Mouse (Mus musculus) liver, postnatal 0 days (tissue): ENCODE measurements at regions not wholly inside any gene's neighbourhood (a gene's known extent, or its start where the extent isn't known, plus 50 kb on each side); places are given as distances from the start of the nearest gene placed in this dataset.
A peak's percentile ranks its signal among the peaks of the same experiment; 100 is the strongest.

Experiments
- ATAC-seq: fragments of 200-750 bp; cut with Nextera tagmentation; 2 replicates; pipeline ENCODE4 v1.8.0; 2017; ENCODE audit warnings: mild to moderate bottlenecking, moderate library complexity
- DNase-seq: peaks from one replicate; pipeline ENCODE4 v3.0.0-alpha.2; 2016
- H3K27ac ChIP-seq: fragments of 300-500 bp; sonication (generic); 2 replicates; pipeline ENCODE4 v1.5.1; 2014; ENCODE audit warnings: antibody characterized with exemption, moderate library complexity, mild to moderate bottlenecking, low read depth
- H3K27me3 ChIP-seq: fragments of 300-500 bp; sonication (generic); 2 replicates; pipeline ENCODE4 v1.6.1; 2014; ENCODE audit warnings: low read length, control low read depth, mixed read lengths; ENCODE audit not compliant: insufficient read depth
- H3K36me3 ChIP-seq: fragments of 300-500 bp; sonication (generic); replicated peaks from 2 replicates; pipeline ENCODE4 v1.6.1; 2014; ENCODE audit warnings: mild to moderate bottlenecking, control low read depth, low read length, moderate library complexity, mixed read lengths; ENCODE audit not compliant: insufficient read depth
- H3K4me1 ChIP-seq: fragments of 300-500 bp; sonication (generic); 2 replicates; pipeline ENCODE4 v1.6.1; 2014; ENCODE audit warnings: antibody characterized with exemption, mild to moderate bottlenecking, control low read depth; ENCODE audit not compliant: insufficient read depth
- H3K4me2 ChIP-seq: fragments of 300-500 bp; sonication (generic); 2 replicates; pipeline ENCODE4 v1.6.1; 2014; ENCODE audit warnings: low read depth, mild to moderate bottlenecking, low read length, moderate library complexity, mixed read lengths
- H3K4me3 ChIP-seq: fragments of 300-500 bp; sonication (generic); 2 replicates; pipeline ENCODE4 v1.5.1; 2014; ENCODE audit warnings: low read depth, low read length
- H3K9ac ChIP-seq: fragments of 300-500 bp; sonication (generic); replicated peaks from 2 replicates; pipeline ENCODE4 v1.6.1; 2014; ENCODE audit warnings: mild to moderate bottlenecking, moderate library complexity
- H3K9me3 ChIP-seq: fragments of 300-500 bp; sonication (generic); 2 replicates; pipeline ENCODE4 v1.6.1; 2016; ENCODE audit warnings: mild to moderate bottlenecking, control low read depth, low read length, mixed read lengths
- CTCF ChIP-seq: sonication (generic); IDR thresholded peaks from 2 replicates; pipeline ENCODE4 v1.5.1; 2016; ENCODE audit warnings: antibody characterized with exemption, low read depth
- EP300 ChIP-seq: IDR thresholded peaks from 2 replicates; pipeline ENCODE4 v1.6.1; 2016; ENCODE audit warnings: antibody characterized with exemption, low read depth, mild to moderate bottlenecking
- WGBS: fragments of 180-500 bp; shearing (Covaris S2); extraction: QIAGEN DNeasy Blood & Tissue Kit; methylation state at CpG from one replicate; pipeline ENCODE4 v1.1.7; 2014; ENCODE audit not compliant: insufficient replicate concordance; 5-methylcytosine and 5-hydroxymethylcytosine counted together

GRCm38 (mm10) chr9:94424438-94425135 is 113.3 kb downstream of the 1190002N15Rik start:
- TF ChIP-seq EP300 (no peak), CTCF (no peak)
- H3K27me3 ChIP-seq, result no peaks in the 10 kb centered on the region
- no peaks in the 10 kb centered on the region for H3K9me3 ChIP-seq
- H3K27ac ChIP-seq, result no peak overlapping the region
- ATAC-seq (no peak), DNase-seq (no peak)
- H3K9ac ChIP-seq, result no peak overlapping the region
- H3K4me3 ChIP-seq, result no peak overlapping the region
- H3K4me2 ChIP-seq, result no peak overlapping the region
- 81% methylated on average over 5 of the region's 5 CpGs for WGBS
- no peaks in the 10 kb centered on the region for H3K36me3 ChIP-seq
- no peaks in the 10 kb centered on the region; the same call in 1 of the 2 replicates for H3K4me1 ChIP-seq

- TF ChIP-seq EP300 (no peak), CTCF (no peak)
- Histone ChIP-seq H3K4me2 (no peak overlapping the region), H3K9me3 (no peaks in the 10 kb centered on the region), H3K4me3 (no peak overlapping the region), H3K4me1 (peaks cover 6% of the 10 kb centered on the region; the same call in 1 of the 2 replicates), H3K27me3 (no peaks in the 10 kb centered on the region), H3K27ac (no peak overlapping the region), H3K36me3 (no peaks in the 10 kb centered on the region), H3K9ac (no peak overlapping the region)
- WGBS, result 69% methylated on average over 8 of the region's 8 CpGs
- ATAC-seq (no peak), DNase-seq (no peak)
These were observed 127.3 kb downstream of the 1190002N15Rik start for GRCm38 (mm10) chr9:94410546-94410945.

DNA sequence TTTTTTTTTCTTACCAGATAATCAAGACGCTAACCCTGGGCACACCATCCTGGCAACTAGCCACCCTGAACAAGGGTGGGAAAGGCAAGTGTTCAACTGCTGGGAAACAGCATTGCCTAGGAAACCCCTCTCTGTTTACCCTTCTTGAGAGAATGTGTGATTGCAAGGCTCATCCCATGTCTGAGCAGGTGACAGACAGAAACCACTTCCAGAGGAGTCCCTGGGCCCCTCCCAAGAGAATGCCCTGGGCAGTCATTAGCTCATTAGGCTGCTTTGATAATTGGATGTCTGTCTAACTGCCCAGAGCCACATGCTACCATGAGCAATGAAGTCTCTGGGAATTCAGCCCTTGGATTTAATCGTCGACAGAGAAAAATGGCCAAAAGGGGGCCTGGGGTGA is 127.8 kb downstream of the 1190002N15Rik start:
- Histone ChIP-seq H3K9ac (no peak overlapping the region), H3K4me1 (peaks cover 6% of the 10 kb centered on the region; the same call in 1 of the 2 replicates), H3K27ac (no peak overlapping the region), H3K9me3 (no peaks in the 10 kb centered on the region), H3K36me3 (no peaks in the 10 kb centered on the region), H3K4me2 (no peak overlapping the region), H3K27me3 (no peaks in the 10 kb centered on the region), H3K4me3 (no peak overlapping the region)
- DNase-seq, result no peak
- TF ChIP-seq CTCF (no peak), EP300 (no peak)
- ATAC-seq, result no peak
- 61% methylated on average over 3 of the region's 3 CpGs for WGBS

- Histone ChIP-seq H3K27ac (no peak overlapping the region), H3K9me3 (no peaks in the 10 kb centered on the region), H3K4me3 (no peak overlapping the region), H3K27me3 (no peaks in the 10 kb centered on the region), H3K4me2 (peak overlapping the region; percentile 7; the same call in 1 of the 2 replicates), H3K9ac (no peak overlapping the region), H3K36me3 (no peaks in the 10 kb centered on the region), H3K4me1 (peaks cover 6% of the 10 kb centered on the region; the same call in 1 of the 2 replicates)
- TF ChIP-seq EP300 (no peak), CTCF (no peak)
- DNase-seq (no peak), ATAC-seq (no peak)
- 38% methylated on average over 7 of the region's 7 CpGs for WGBS
These were observed 129.1 kb downstream of the 1190002N15Rik start for GRCm38 (mm10) chr9:94408635-94409323.

DNA sequence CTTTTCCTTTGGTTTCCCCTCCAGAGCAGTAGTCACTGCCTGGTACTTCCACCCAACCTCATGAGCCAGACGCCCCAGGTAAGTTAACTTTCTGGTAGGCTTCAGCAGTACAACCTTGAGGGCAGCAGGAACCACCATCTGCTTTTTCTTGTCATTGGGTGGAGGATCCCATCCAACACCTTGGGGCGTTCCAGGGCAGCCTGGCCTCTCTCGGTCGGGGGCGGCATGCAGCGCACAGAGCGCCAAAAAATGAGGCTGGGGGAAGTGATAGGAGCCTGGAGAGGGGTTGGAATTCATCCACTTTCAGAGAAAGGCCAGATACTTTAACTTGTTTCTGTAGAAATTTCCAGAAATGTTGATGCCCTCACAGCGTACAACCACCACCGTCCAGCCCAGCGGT is 130.2 kb downstream of the 1190002N15Rik start:
- no peaks in the 10 kb centered on the region for H3K36me3 ChIP-seq
- H3K9me3 ChIP-seq, result no peaks in the 10 kb centered on the region
- no peak overlapping the region for H3K4me3 ChIP-seq
- no peak for ATAC-seq
- DNase-seq, result no peak
- no peak for TF ChIP-seq EP300
- no peak for TF ChIP-seq CTCF
- no peak overlapping the region for H3K4me2 ChIP-seq
- no peak overlapping the region for H3K9ac ChIP-seq
- WGBS, result 89% methylated on average over 10 of the region's 10 CpGs
- H3K27me3 ChIP-seq, result no peaks in the 10 kb centered on the region
- H3K4me1 ChIP-seq, result peaks cover 6% of the 10 kb centered on the region; the same call in 1 of the 2 replicates
- H3K27ac ChIP-seq, result no peak overlapping the region

GRCm38 (mm10) chr9:94404551-94404950 is 133.3 kb downstream of the 1190002N15Rik start:
- no peak overlapping the region for H3K4me2 ChIP-seq
- H3K36me3 ChIP-seq, result no peaks in the 10 kb centered on the region
- ATAC-seq (no peak), DNase-seq (no peak)
- no peak overlapping the region for H3K9ac ChIP-seq
- no peaks in the 10 kb centered on the region for H3K27me3 ChIP-seq
- no peak for TF ChIP-seq EP300
- no peak for TF ChIP-seq CTCF
- no peaks in the 10 kb centered on the region for H3K9me3 ChIP-seq
- H3K4me1 ChIP-seq, result peaks cover 4% of the 10 kb centered on the region; the same call in 1 of the 2 replicates
- WGBS, result 70% methylated on average over 6 of the region's 6 CpGs
- H3K27ac ChIP-seq, result no peak overlapping the region
- H3K4me3 ChIP-seq, result no peak overlapping the region
